17 mouse cellular contexts compared by ENCODE assay signal in the genomic region with DNA sequence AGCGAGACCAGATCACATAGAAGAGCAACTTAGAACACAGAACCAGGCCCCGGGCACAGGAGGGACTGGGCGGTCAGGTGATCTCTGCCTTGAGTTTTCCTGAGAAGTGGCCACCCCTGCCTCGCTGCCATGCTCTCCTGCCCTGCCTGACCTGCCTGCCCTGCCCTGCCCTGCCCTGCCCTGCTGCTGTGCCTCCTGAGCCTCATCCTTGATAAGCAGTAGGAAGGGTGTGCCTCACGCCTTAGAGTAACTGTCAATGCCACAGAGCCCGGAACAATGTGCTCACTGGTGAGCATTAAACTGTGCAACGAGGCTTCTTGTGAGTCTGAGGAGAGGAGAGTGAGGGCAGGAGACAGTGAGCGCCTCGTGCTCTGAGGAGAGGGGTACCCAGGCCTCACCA. TPM values are rescaled to one million over a fixed set of nuclear protein-coding genes. Genes with fewer than 3 reads are reported as not detected.
DNase-seq lines count a peak whose midpoint lies in the region; ATAC-seq and TF ChIP-seq lines count a peak whose summit lies in the region.
"Had no signal": no experiment of that assay in that cellular context is flagged by ENCODE, and none has a peak within 500 bp of the region (broad histone marks: within the 10 kb centered on the region; RNA-seq: fewer than 3 reads in every experiment).

No protein-coding gene starts in this region.

- intact Hi-C loops in left cerebral cortex, postnatal 10 days (cut with DNase I): no loop called here

- DNase-seq in spleen, adult 2 months (ENCODE audit: low read depth in 1 of 2, low spot score in 2 of 2): no peak
- DNase-seq in spleen, adult 12 weeks (ENCODE audit: low spot score): no peak
- peak in 1 of 3 experiments; percentile 51 for DNase-seq in liver, embryonic 14.5 days (ENCODE audit: low read depth in 3 of 3, low spot score in 3 of 3)
- DNase-seq in left cerebral cortex, postnatal 10 days (ENCODE audit: extremely low spot score in 1 of 2, low spot score in 2 of 2): no peak
- DNase-seq in ovary, postnatal 14 days (ENCODE audit: low spot score): no peak
- DNase-seq: cerebellum, postnatal 14 days; kidney, postnatal 14 days; left cerebral cortex, postnatal 4 days; lung, adult 2 months; thymus, postnatal 36 days had no signal

- ATAC-seq in intestine, embryonic 16.5 days: peak; percentile 65
- peak; percentile 93 for ATAC-seq in liver, embryonic 14.5 days (ENCODE audit: insufficient read depth)
- ATAC-seq in stomach, embryonic 15.5 days (ENCODE audit: insufficient read depth, low FRiP score, low read depth): peak; percentile 77; the same call in 1 of the 2 replicates
- ATAC-seq: forebrain, embryonic 13.5 days; midbrain, embryonic 15.5 days had no signal

- H3K4me1 ChIP-seq in spleen, adult 2 months (ENCODE audit: control insufficient read depth, insufficient read depth, insufficient read length): peaks cover 9% of the 10 kb centered on the region; the same call in 1 of the 2 replicates
- H3K4me1 ChIP-seq in intestine, embryonic 16.5 days (ENCODE audit: control insufficient read depth, insufficient read depth, low read length): peaks cover 37% of the 10 kb centered on the region
- peaks cover 50 to 66% of the 10 kb centered on the region in 2 experiments for H3K4me1 ChIP-seq in liver, embryonic 14.5 days (replicated peaks; ENCODE audit: control insufficient read depth in 2 of 2, insufficient read depth in 2 of 2, low read length in 1 of 2)
- peaks cover 5% of the 10 kb centered on the region for H3K4me1 ChIP-seq in stomach, embryonic 15.5 days

- TF ChIP-seq CTCF in spleen, adult 2 months (IDR thresholded peaks at IDR 0.05; ENCODE audit: extremely low read depth, insufficient read depth, insufficient read length, insufficient replicate concordance): no peak
- TF ChIP-seq CTCF in liver, embryonic 14.5 days (IDR thresholded peaks at IDR 0.05; ENCODE audit: low read depth): no peak

- H3K4me3 ChIP-seq in spleen, adult 2 months (ENCODE audit: extremely low read depth, insufficient read depth, insufficient read length): no peak overlapping the region
- H3K4me3 ChIP-seq in intestine, embryonic 16.5 days (ENCODE audit: low read length): no peak overlapping the region
- peak overlapping the region in 1 of 2 experiments; percentile 12; a peak in 1 of 4 replicates for H3K4me3 ChIP-seq in liver, embryonic 14.5 days (ENCODE audit: insufficient read depth in 1 of 2, low read depth in 2 of 2, low read length in 2 of 2)
- no peak overlapping the region for H3K4me3 ChIP-seq in stomach, embryonic 15.5 days (replicated peaks)
- H3K4me3 ChIP-seq: forebrain, embryonic 13.5 days; heart, embryonic 12.5 days; midbrain, embryonic 15.5 days had no signal

- no peak for TF ChIP-seq EP300 in liver, embryonic 14.5 days (IDR thresholded peaks at IDR 0.05; ENCODE audit: low read depth)

- TF ChIP-seq POLR2A in spleen, adult 2 months (IDR thresholded peaks at IDR 0.05; ENCODE audit: low read depth, low read length): no peak

- H3K9me3 ChIP-seq in intestine, embryonic 16.5 days (ENCODE audit: control insufficient read depth, low read length): no peaks in the 10 kb centered on the region
- H3K9me3 ChIP-seq in liver, embryonic 14.5 days (ENCODE audit: control insufficient read depth, low read length): no peaks in the 10 kb centered on the region
- H3K9me3 ChIP-seq in stomach, embryonic 15.5 days: no peaks in the 10 kb centered on the region
- H3K9me3 ChIP-seq: forebrain, embryonic 13.5 days; G1E; heart, embryonic 12.5 days; midbrain, embryonic 15.5 days had no signal

- no peaks in the 10 kb centered on the region for H3K27me3 ChIP-seq in spleen, adult 2 months (ENCODE audit: control insufficient read depth, insufficient read depth, low read length)
- no peaks in the 10 kb centered on the region for H3K27me3 ChIP-seq in intestine, embryonic 16.5 days (replicated peaks; ENCODE audit: control insufficient read depth, insufficient read depth, low read length)
- no peaks in the 10 kb centered on the region for H3K27me3 ChIP-seq in liver, embryonic 14.5 days (ENCODE audit: control insufficient read depth, insufficient read depth, low read length)
- H3K27me3 ChIP-seq in stomach, embryonic 15.5 days (replicated peaks): no peaks in the 10 kb centered on the region
- H3K27me3 ChIP-seq: forebrain, embryonic 13.5 days; heart, embryonic 12.5 days; midbrain, embryonic 15.5 days had no signal

- WGBS in spleen, adult 2 months: 72% methylated on average over 9 of the region's 9 CpGs
- 71% methylated on average over 9 of the region's 9 CpGs for WGBS in intestine, embryonic 16.5 days
- WGBS in liver, embryonic 14.5 days (ENCODE audit: insufficient replicate concordance): 26% methylated on average over 9 of the region's 9 CpGs
- WGBS in stomach, embryonic 15.5 days: 76% methylated on average over 9 of the region's 9 CpGs

- H3K9ac ChIP-seq in intestine, embryonic 16.5 days (ENCODE audit: low read depth, low read length): no peak overlapping the region
- H3K9ac ChIP-seq in liver, embryonic 14.5 days (replicated peaks): peak overlapping the region; percentile 31; the same call in 1 of the 2 replicates
- no peak overlapping the region for H3K9ac ChIP-seq in stomach, embryonic 15.5 days
- H3K9ac ChIP-seq: forebrain, embryonic 13.5 days; heart, embryonic 12.5 days; midbrain, embryonic 15.5 days had no signal

- peaks cover 1% of the 10 kb centered on the region for H3K36me3 ChIP-seq in spleen, adult 2 months (ENCODE audit: control insufficient read depth, insufficient read depth, low read length)
- H3K36me3 ChIP-seq in intestine, embryonic 16.5 days (ENCODE audit: control insufficient read depth, insufficient read depth, low read length): peaks cover 5% of the 10 kb centered on the region; the same call in 1 of the 2 replicates
- peaks cover 12% of the 10 kb centered on the region for H3K36me3 ChIP-seq in liver, embryonic 14.5 days (replicated peaks; ENCODE audit: control insufficient read depth, insufficient read depth, low read depth)
- no peaks in the 10 kb centered on the region for H3K36me3 ChIP-seq in stomach, embryonic 15.5 days

- H3K4me2 ChIP-seq in intestine, embryonic 16.5 days (ENCODE audit: low read depth, low read length): no peak overlapping the region
- H3K4me2 ChIP-seq in liver, embryonic 14.5 days (ENCODE audit: low read depth): peak overlapping the region; percentile 58
- H3K4me2 ChIP-seq in stomach, embryonic 15.5 days: no peak overlapping the region
- H3K4me2 ChIP-seq: forebrain, embryonic 13.5 days; heart, embryonic 12.5 days; midbrain, embryonic 15.5 days had no signal

- H3K27ac ChIP-seq in spleen, adult 2 months (ENCODE audit: insufficient read depth, low read length): peak overlapping the region; percentile 6
- no peak overlapping the region; the same call in 1 of the 2 replicates for H3K27ac ChIP-seq in intestine, embryonic 16.5 days (ENCODE audit: low read length)
- peak overlapping the region; percentile 62 for H3K27ac ChIP-seq in liver, embryonic 14.5 days
- H3K27ac ChIP-seq in stomach, embryonic 15.5 days: no peak overlapping the region
- H3K27ac ChIP-seq: forebrain, embryonic 13.5 days; macrophage; midbrain, embryonic 15.5 days had no signal

RNA-seq across cellular contexts. Expression of gene Lpin1, which starts 30.5 kb away (rescaled TPM):
- polyA plus RNA-seq in spleen, adult 2 months (2012; rRNA removed): 10.6 and 13.3 TPM in 2 replicates
- 8.5 and 9.6 TPM in 2 replicates for polyA plus RNA-seq in intestine, embryonic 16.5 days (2015; fragmentation: Nextera tagmentation; extraction: Ambion mirVana)
- 5.5 and 5.8 TPM in 2 replicates for polyA plus RNA-seq in liver, embryonic 14.5 days (2012; rRNA removed)
- 4.8 and 6.2 TPM in 2 replicates for polyA plus RNA-seq in liver, embryonic 14.5 days (2014; fragmentation: Nextera tagmentation; extraction: Ambion mirVana)
- polyA plus RNA-seq in stomach, embryonic 15.5 days (2015; fragmentation: Nextera tagmentation; extraction: Ambion mirVana): 5.3 and 6.2 TPM in 2 replicates
- total RNA-seq in left cerebral cortex, postnatal 10 days (2021): 10 to 100 TPM; 14.4 to 15.4 TPM

Comparison
In these comparisons a context has a peak if more than half of its experiments do, and no peak if none do; other contexts are left out.
1. H3K27ac ChIP-seq: peak in spleen, adult 2 months (single experiment) and liver, embryonic 14.5 days (single experiment); none in intestine, embryonic 16.5 days (single experiment) and stomach, embryonic 15.5 days (single experiment).
2. Peak in every context shown above with its lines, with median percentiles within 50 percentile points of each other: ATAC-seq.